Mouse (Mus musculus): ENCODE data around the gene Myrfl. TPM values are rescaled to one million over a fixed set of nuclear protein-coding genes. Genes with fewer than 3 reads are reported as not detected.

Myrfl gene
- not detected in 2 replicates for polyA plus RNA-seq (2015; fragmentation: Nextera tagmentation; extraction: Ambion mirVana)

- Histone ChIP-seq H3K9me3 (replicated peaks) (no peaks in the 10 kb centered on the region), H3K4me3 (replicated peaks) (no peak within 1 kb of the TSS), H3K36me3 (replicated peaks) (no peaks in the 10 kb centered on the region), H3K4me1 (replicated peaks) (no peaks in the 10 kb centered on the region), H3K4me2 (no peak within 1 kb of the TSS), H3K27me3 (no peaks in the 10 kb centered on the region), H3K27ac (replicated peaks) (no peak within 1 kb of the TSS), H3K9ac (no peak within 1 kb of the TSS)
- ATAC-seq (ENCODE audit: insufficient read depth): no peak
- 58% methylated on average over 17 of the region's 17 CpGs for WGBS (ENCODE audit: insufficient replicate concordance)
Measured at GRCm38 (mm10) chr10:116896336-116897177, at the start of gene Myrfl. Gene Myrfl, minus strand, starts transcription at chr10:116896919.

GRCm38 (mm10) chr10:116944940-116945339, 48.2 kb upstream of the Myrfl start:
- Histone ChIP-seq H3K9me3 (replicated peaks) (no peaks in the 10 kb centered on the region), H3K27me3 (no peaks in the 10 kb centered on the region), H3K4me2 (no peak overlapping the region), H3K4me1 (replicated peaks) (peaks cover 24% of the 10 kb centered on the region), H3K27ac (replicated peaks) (no peak overlapping the region), H3K9ac (no peak overlapping the region), H3K36me3 (replicated peaks) (peaks cover 8% of the 10 kb centered on the region; the same call in 1 of the 2 replicates), H3K4me3 (replicated peaks) (no peak overlapping the region)
- 46% methylated on average over 10 of the region's 10 CpGs for WGBS (ENCODE audit: insufficient replicate concordance)
- ATAC-seq (ENCODE audit: insufficient read depth): no peak

GRCm38 (mm10) chr10:116944144-116944543, 47.4 kb upstream of the Myrfl start:
- 71% methylated on average over 3 of the region's 3 CpGs for WGBS (ENCODE audit: insufficient replicate concordance)
- Histone ChIP-seq H3K36me3 (replicated peaks) (peaks cover 10% of the 10 kb centered on the region), H3K9ac (no peak overlapping the region), H3K27ac (replicated peaks) (no peak overlapping the region), H3K27me3 (no peaks in the 10 kb centered on the region), H3K9me3 (replicated peaks) (no peaks in the 10 kb centered on the region), H3K4me2 (no peak overlapping the region), H3K4me1 (replicated peaks) (peaks cover 18% of the 10 kb centered on the region), H3K4me3 (replicated peaks) (no peak overlapping the region)
- no peak for ATAC-seq (ENCODE audit: insufficient read depth)

GRCm38 (mm10) chr10:116943025-116943424, 46.3 kb upstream of the Myrfl start:
- Histone ChIP-seq H3K4me1 (replicated peaks) (peaks cover 13% of the 10 kb centered on the region), H3K4me2 (no peak overlapping the region), H3K27me3 (no peaks in the 10 kb centered on the region), H3K27ac (replicated peaks) (no peak overlapping the region), H3K9ac (no peak overlapping the region), H3K36me3 (replicated peaks) (peaks cover 22% of the 10 kb centered on the region), H3K9me3 (replicated peaks) (no peaks in the 10 kb centered on the region), H3K4me3 (replicated peaks) (no peak overlapping the region)
- ATAC-seq (ENCODE audit: insufficient read depth): no peak
- WGBS (ENCODE audit: insufficient replicate concordance): 81% methylated on average over 6 of the region's 6 CpGs

- no peak overlapping the region for H3K4me2 ChIP-seq
- H3K4me3 ChIP-seq (replicated peaks): no peak overlapping the region
- H3K27ac ChIP-seq (replicated peaks): no peak overlapping the region
- H3K36me3 ChIP-seq (replicated peaks): peaks cover 41% of the 10 kb centered on the region
- no peaks in the 10 kb centered on the region for H3K9me3 ChIP-seq (replicated peaks)
- whole genome bisulfite sequencing (ENCODE audit: insufficient replicate concordance): 68% methylated on average over 12 of the region's 12 CpGs
- ATAC-seq (ENCODE audit: insufficient read depth): no peak
- H3K9ac ChIP-seq: no peak overlapping the region
- H3K4me1 ChIP-seq (replicated peaks): no peaks in the 10 kb centered on the region; the same call in 1 of the 2 replicates
- H3K27me3 ChIP-seq: no peaks in the 10 kb centered on the region
Measured at GRCm38 (mm10) chr10:116935028-116935427, 38.3 kb upstream of the Myrfl start.

GRCm38 (mm10) chr10:116933794-116934193, 37.1 kb upstream of the Myrfl start:
- H3K4me1 ChIP-seq (replicated peaks): no peaks in the 10 kb centered on the region; the same call in 1 of the 2 replicates
- no peak overlapping the region for H3K4me3 ChIP-seq (replicated peaks)
- no peaks in the 10 kb centered on the region for H3K9me3 ChIP-seq (replicated peaks)
- H3K27ac ChIP-seq (replicated peaks): no peak overlapping the region
- no peaks in the 10 kb centered on the region for H3K27me3 ChIP-seq
- WGBS (ENCODE audit: insufficient replicate concordance): 74% methylated on average over 7 of the region's 7 CpGs
- no peak overlapping the region for H3K9ac ChIP-seq
- H3K36me3 ChIP-seq (replicated peaks): peaks cover 35% of the 10 kb centered on the region
- no peak overlapping the region for H3K4me2 ChIP-seq
- ATAC-seq (ENCODE audit: insufficient read depth): no peak

GRCm38 (mm10) chr10:116932418-116932817, 35.7 kb upstream of the Myrfl start:
- H3K27me3 ChIP-seq: no peaks in the 10 kb centered on the region
- no peaks in the 10 kb centered on the region; the same call in 1 of the 2 replicates for H3K4me1 ChIP-seq (replicated peaks)
- H3K27ac ChIP-seq (replicated peaks): no peak overlapping the region
- H3K36me3 ChIP-seq (replicated peaks): peaks cover 21% of the 10 kb centered on the region
- no peak overlapping the region for H3K4me3 ChIP-seq (replicated peaks)
- no peak overlapping the region for H3K4me2 ChIP-seq
- no peak overlapping the region for H3K9ac ChIP-seq
- H3K9me3 ChIP-seq (replicated peaks): no peaks in the 10 kb centered on the region
- ATAC-seq (ENCODE audit: insufficient read depth): no peak
- whole genome bisulfite sequencing (ENCODE audit: insufficient replicate concordance): 82% methylated on average over 13 of the region's 13 CpGs

- no peak for ATAC-seq (ENCODE audit: insufficient read depth)
- Histone ChIP-seq H3K27ac (replicated peaks) (no peak overlapping the region), H3K36me3 (replicated peaks) (peaks cover 14% of the 10 kb centered on the region; the same call in 1 of the 2 replicates), H3K9ac (no peak overlapping the region), H3K9me3 (replicated peaks) (no peaks in the 10 kb centered on the region), H3K4me3 (replicated peaks) (no peak overlapping the region), H3K4me1 (replicated peaks) (no peaks in the 10 kb centered on the region; the same call in 1 of the 2 replicates), H3K27me3 (no peaks in the 10 kb centered on the region), H3K4me2 (no peak overlapping the region)
- 72% methylated on average over 15 of the region's 15 CpGs for WGBS (ENCODE audit: insufficient replicate concordance)
Measured at GRCm38 (mm10) chr10:116931497-116932179, 34.9 kb upstream of the Myrfl start.

- Histone ChIP-seq H3K36me3 (replicated peaks) (peaks cover 10% of the 10 kb centered on the region; the same call in 1 of the 2 replicates), H3K4me2 (no peak overlapping the region), H3K27ac (replicated peaks) (no peak overlapping the region), H3K9ac (no peak overlapping the region), H3K4me1 (replicated peaks) (no peaks in the 10 kb centered on the region; the same call in 1 of the 2 replicates), H3K9me3 (replicated peaks) (no peaks in the 10 kb centered on the region), H3K4me3 (replicated peaks) (no peak overlapping the region), H3K27me3 (no peaks in the 10 kb centered on the region)
- no peak for ATAC-seq (ENCODE audit: insufficient read depth)
- 62% methylated on average over 6 of the region's 7 CpGs for WGBS (ENCODE audit: insufficient replicate concordance)
Measured at GRCm38 (mm10) chr10:116930936-116931335, 34.2 kb upstream of the Myrfl start.

GRCm38 (mm10) chr10:116930506-116930905, 33.8 kb upstream of the Myrfl start:
- Histone ChIP-seq H3K27me3 (no peaks in the 10 kb centered on the region), H3K9ac (no peak overlapping the region), H3K4me3 (replicated peaks) (no peak overlapping the region), H3K27ac (replicated peaks) (no peak overlapping the region), H3K9me3 (replicated peaks) (no peaks in the 10 kb centered on the region), H3K36me3 (replicated peaks) (peaks cover 12% of the 10 kb centered on the region; the same call in 1 of the 2 replicates), H3K4me2 (no peak overlapping the region), H3K4me1 (replicated peaks) (no peaks in the 10 kb centered on the region; the same call in 1 of the 2 replicates)
- ATAC-seq (ENCODE audit: insufficient read depth): no peak
- 20% methylated on average over 7 of the region's 7 CpGs for WGBS (ENCODE audit: insufficient replicate concordance)

GRCm38 (mm10) chr10:116928826-116929225, 32.1 kb upstream of the Myrfl start:
- H3K36me3 ChIP-seq (replicated peaks): peaks cover 19% of the 10 kb centered on the region
- no peak overlapping the region for H3K4me3 ChIP-seq (replicated peaks)
- WGBS (ENCODE audit: insufficient replicate concordance): 79% methylated on average over 3 of the region's 3 CpGs
- no peaks in the 10 kb centered on the region for H3K9me3 ChIP-seq (replicated peaks)
- H3K4me1 ChIP-seq (replicated peaks): no peaks in the 10 kb centered on the region; the same call in 1 of the 2 replicates
- no peak overlapping the region for H3K27ac ChIP-seq (replicated peaks)
- no peaks in the 10 kb centered on the region for H3K27me3 ChIP-seq
- H3K9ac ChIP-seq: no peak overlapping the region
- no peak overlapping the region for H3K4me2 ChIP-seq
- ATAC-seq (ENCODE audit: insufficient read depth): no peak
